Mouse (Mus musculus): ENCODE data around the gene Cntfr. TPM values are rescaled to one million over a fixed set of nuclear protein-coding genes. Genes with fewer than 3 reads are reported as not detected.
A peak's percentile ranks its signal among the peaks of the same experiment; 100 is the strongest.

Cntfr gene
- polyA plus RNA-seq, 1 experiment from 2014 or later = 1.1 TPM

DNA sequence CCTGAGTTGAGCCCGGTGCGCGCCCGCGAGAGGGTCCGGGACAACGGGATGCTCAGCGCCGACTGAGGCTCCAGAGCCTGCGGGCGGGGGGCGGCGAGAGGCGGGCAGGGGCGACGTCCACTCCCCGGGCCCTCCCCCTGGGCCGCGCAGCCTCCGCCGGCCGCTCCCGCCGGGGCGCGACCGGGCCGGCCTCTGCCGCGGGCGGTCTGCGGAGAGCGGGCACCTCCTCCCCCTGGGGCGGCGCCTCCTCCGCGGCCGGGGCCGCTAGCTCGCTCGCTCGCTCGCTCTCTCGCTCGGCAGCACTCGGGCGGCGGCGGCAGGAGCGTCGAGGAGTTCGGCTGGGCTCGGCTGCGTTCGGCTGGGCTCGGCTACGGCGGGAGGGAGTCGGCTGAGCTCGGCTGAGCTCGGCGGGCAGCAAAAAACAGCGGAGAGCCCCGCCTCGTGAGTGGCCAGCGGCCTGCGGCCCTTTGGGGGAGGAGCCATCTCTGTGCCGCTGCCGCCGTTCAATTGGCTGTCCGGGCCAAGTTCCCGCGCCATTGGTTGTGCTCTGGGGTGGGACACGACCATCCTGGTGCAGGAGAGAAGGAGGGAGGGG, 56.9 kb downstream of the Cntfr start, which contains the start of gene Enho:
Gene Enho (minus strand): TSS at position 412 of the 595 bp plus-strand sequence.
- TF ChIP-seq CTCF (IDR thresholded peaks at IDR 0.05) = 0 out of 2 replicates have a peak, but pooled peaks have one; percentile 1
- no peak for TF ChIP-seq EP300 (IDR thresholded peaks at IDR 0.05)
- peak; percentile 95 for ATAC-seq
- peak; percentile 97 for DNase-seq (ENCODE audit: low spot score)
- H3K4me2 ChIP-seq (replicated peaks; ENCODE audit: low read depth, low read length) = peak within 1 kb of the TSS; percentile 90
- H3K27me3 ChIP-seq (replicated peaks; ENCODE audit: insufficient read depth, low read length) = no peaks in the 10 kb centered on the region; the same call in 1 of the 2 replicates
- H3K9ac ChIP-seq (replicated peaks; ENCODE audit: low read depth) = peak within 1 kb of the TSS; percentile 73
- peak within 1 kb of the TSS; percentile 64; the same call in 1 of the 2 replicates for H3K27ac ChIP-seq (ENCODE audit: low read length)
- 7% methylated on average over 52 of the region's 74 CpGs for WGBS
- H3K36me3 ChIP-seq (ENCODE audit: insufficient read depth, low read length) = no peaks in the 10 kb centered on the region
- peak within 1 kb of the TSS; percentile 55 for H3K4me3 ChIP-seq (ENCODE audit: low read depth, low read length)
- H3K9me3 ChIP-seq (ENCODE audit: low read length) = no peaks in the 10 kb centered on the region
- no peaks in the 10 kb centered on the region for H3K4me1 ChIP-seq (ENCODE audit: insufficient read depth, low read depth, low read length)

GRCm38 (mm10) chr4:41639214-41639841, 57.6 kb downstream of the Cntfr start:
- Histone ChIP-seq H3K27me3 (replicated peaks; ENCODE audit: insufficient read depth, low read length) (no peaks in the 10 kb centered on the region; the same call in 1 of the 2 replicates), H3K36me3 (ENCODE audit: insufficient read depth, low read length) (no peaks in the 10 kb centered on the region), H3K9ac (replicated peaks; ENCODE audit: low read depth) (peak overlapping the region; percentile 73), H3K4me2 (replicated peaks; ENCODE audit: low read depth, low read length) (peak overlapping the region; percentile 90), H3K27ac (ENCODE audit: low read length) (peak overlapping the region; percentile 64; the same call in 1 of the 2 replicates), H3K4me1 (ENCODE audit: insufficient read depth, low read depth, low read length) (no peaks in the 10 kb centered on the region), H3K4me3 (ENCODE audit: low read depth, low read length) (peak overlapping the region; percentile 55), H3K9me3 (ENCODE audit: low read length) (no peaks in the 10 kb centered on the region)
- TF ChIP-seq CTCF (IDR thresholded peaks at IDR 0.05) = no peak
- TF ChIP-seq EP300 (IDR thresholded peaks at IDR 0.05) = no peak
- WGBS = 23% methylated on average over 10 of the region's 10 CpGs
- ATAC-seq = no peak
- DNase-seq (ENCODE audit: low spot score) = no peak

- ATAC-seq = no peak
- Histone ChIP-seq H3K9ac (replicated peaks; ENCODE audit: low read depth) (no peak overlapping the region), H3K4me3 (ENCODE audit: low read depth, low read length) (no peak overlapping the region), H3K4me1 (ENCODE audit: insufficient read depth, low read depth, low read length) (no peaks in the 10 kb centered on the region), H3K36me3 (ENCODE audit: insufficient read depth, low read length) (no peaks in the 10 kb centered on the region), H3K27me3 (replicated peaks; ENCODE audit: insufficient read depth, low read length) (no peaks in the 10 kb centered on the region; the same call in 1 of the 2 replicates), H3K9me3 (ENCODE audit: low read length) (no peaks in the 10 kb centered on the region), H3K4me2 (replicated peaks; ENCODE audit: low read depth, low read length) (no peak overlapping the region), H3K27ac (ENCODE audit: low read length) (no peak overlapping the region)
- TF ChIP-seq CTCF (IDR thresholded peaks at IDR 0.05) (no peak), EP300 (IDR thresholded peaks at IDR 0.05) (no peak)
- WGBS = 90% methylated on average over 6 of the region's 6 CpGs
- DNase-seq (ENCODE audit: low spot score) = no peak
These were observed 58.1 kb downstream of the Cntfr start for GRCm38 (mm10) chr4:41638828-41639213.

GRCm38 (mm10) chr4:41638186-41638731, 58.6 kb downstream of the Cntfr start:
- DNase-seq (ENCODE audit: low spot score) = no peak
- TF ChIP-seq EP300 (IDR thresholded peaks at IDR 0.05) = no peak
- no peak for TF ChIP-seq CTCF (IDR thresholded peaks at IDR 0.05)
- no peak for ATAC-seq
- Histone ChIP-seq H3K4me3 (ENCODE audit: low read depth, low read length) (no peak overlapping the region), H3K27ac (ENCODE audit: low read length) (no peak overlapping the region), H3K4me1 (ENCODE audit: insufficient read depth, low read depth, low read length) (no peaks in the 10 kb centered on the region), H3K9me3 (ENCODE audit: low read length) (no peaks in the 10 kb centered on the region), H3K36me3 (ENCODE audit: insufficient read depth, low read length) (no peaks in the 10 kb centered on the region), H3K27me3 (replicated peaks; ENCODE audit: insufficient read depth, low read length) (no peaks in the 10 kb centered on the region; the same call in 1 of the 2 replicates), H3K9ac (replicated peaks; ENCODE audit: low read depth) (no peak overlapping the region), H3K4me2 (replicated peaks; ENCODE audit: low read depth, low read length) (no peak overlapping the region)
- WGBS = 93% methylated on average over 10 of the region's 10 CpGs

GRCm38 (mm10) chr4:41636882-41637635, 59.8 kb downstream of the Cntfr start:
- H3K9ac ChIP-seq (replicated peaks; ENCODE audit: low read depth) = no peak overlapping the region
- no peaks in the 10 kb centered on the region for H3K9me3 ChIP-seq (ENCODE audit: low read length)
- H3K4me2 ChIP-seq (replicated peaks; ENCODE audit: low read depth, low read length) = no peak overlapping the region
- TF ChIP-seq CTCF (IDR thresholded peaks at IDR 0.05) (no peak), EP300 (IDR thresholded peaks at IDR 0.05) (no peak)
- H3K27ac ChIP-seq (ENCODE audit: low read length) = 0 out of 2 replicates have a peak overlapping the region, but pooled peaks have one; percentile 26
- peaks cover 6% of the 10 kb centered on the region; the same call in 1 of the 2 replicates for H3K4me1 ChIP-seq (ENCODE audit: insufficient read depth, low read depth, low read length)
- no peaks in the 10 kb centered on the region for H3K36me3 ChIP-seq (ENCODE audit: insufficient read depth, low read length)
- no peak overlapping the region for H3K4me3 ChIP-seq (ENCODE audit: low read depth, low read length)
- DNase-seq (ENCODE audit: low spot score) (no peak), ATAC-seq (no peak)
- WGBS = 65% methylated on average over 10 of the region's 10 CpGs
- H3K27me3 ChIP-seq (replicated peaks; ENCODE audit: insufficient read depth, low read length) = no peaks in the 10 kb centered on the region; the same call in 1 of the 2 replicates
